Mouse (Mus musculus): ENCODE measurements at regions not wholly inside any gene's neighbourhood (a gene's known extent, or its start where the extent isn't known, plus 50 kb on each side); places are given as distances from the start of the nearest gene placed in this dataset.
"Not testable (repeated sequence)": the region's sequence is repeated elsewhere in the genome, so short reads cannot be mapped to it uniquely, and the experiment has no call there.

DNA sequence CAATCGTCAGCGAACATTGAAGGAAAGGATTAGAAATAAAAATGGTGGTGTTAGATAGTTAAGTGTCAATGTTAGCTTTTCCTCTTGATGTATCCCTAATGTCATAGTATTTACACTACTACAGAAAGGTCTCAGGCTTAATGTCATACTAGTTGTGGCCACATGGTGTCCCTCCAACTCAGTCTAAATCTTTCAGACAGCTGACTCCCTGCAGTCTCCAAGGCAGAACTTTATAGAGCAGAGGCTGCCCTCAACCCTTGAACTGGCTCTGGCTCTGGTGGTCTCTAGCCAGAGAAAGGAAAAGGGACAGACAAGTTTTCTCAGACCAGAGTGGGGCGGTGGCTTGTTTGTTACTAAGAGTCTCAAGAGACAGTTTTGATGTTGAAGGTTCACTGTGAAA is 99.5 kb upstream of the Eif4g2 start:
- Histone ChIP-seq H3K4me1 (ENCODE audit: control insufficient read depth, low read depth, low read length) (peaks cover 32% of the 10 kb centered on the region), H3K4me3 (ENCODE audit: low read depth, low read length) (no peak overlapping the region), H3K27ac (ENCODE audit: low read length) (no peak overlapping the region), H3K36me3 (ENCODE audit: control insufficient read depth, insufficient read depth) (no peaks in the 10 kb centered on the region), H3K9ac (ENCODE audit: low read depth, low read length) (no peak overlapping the region), H3K27me3 (ENCODE audit: control insufficient read depth, insufficient read depth, low read depth, low read length) (no peaks in the 10 kb centered on the region), H3K9me3 (replicated peaks; ENCODE audit: control insufficient read depth, low read length) (no peaks in the 10 kb centered on the region), H3K4me2 (ENCODE audit: low read depth, low read length) (no peak overlapping the region)
- no peak for ATAC-seq (ENCODE audit: low read depth)
- WGBS (ENCODE audit: insufficient replicate concordance) = 49% methylated on average over 3 of the region's 3 CpGs

GRCm38 (mm10) chr7:111179401-111180271 is 96.8 kb upstream of the Eif4g2 start:
- ATAC-seq (ENCODE audit: low read depth) = peak; percentile 94
- Histone ChIP-seq H3K9ac (ENCODE audit: low read depth, low read length) (peak overlapping the region; percentile 10), H3K27ac (ENCODE audit: low read length) (peak overlapping the region; percentile 86), H3K4me2 (ENCODE audit: low read depth, low read length) (peak overlapping the region; percentile 43), H3K36me3 (ENCODE audit: control insufficient read depth, insufficient read depth) (no peaks in the 10 kb centered on the region), H3K4me1 (ENCODE audit: control insufficient read depth, low read depth, low read length) (peaks cover 34% of the 10 kb centered on the region), H3K9me3 (replicated peaks; ENCODE audit: control insufficient read depth, low read length) (no peaks in the 10 kb centered on the region), H3K4me3 (ENCODE audit: low read depth, low read length) (no peak overlapping the region; the same call in 1 of the 2 replicates), H3K27me3 (ENCODE audit: control insufficient read depth, insufficient read depth, low read depth, low read length) (no peaks in the 10 kb centered on the region)
- WGBS (ENCODE audit: insufficient replicate concordance) = 14% methylated on average over 7 of the region's 7 CpGs

DNA sequence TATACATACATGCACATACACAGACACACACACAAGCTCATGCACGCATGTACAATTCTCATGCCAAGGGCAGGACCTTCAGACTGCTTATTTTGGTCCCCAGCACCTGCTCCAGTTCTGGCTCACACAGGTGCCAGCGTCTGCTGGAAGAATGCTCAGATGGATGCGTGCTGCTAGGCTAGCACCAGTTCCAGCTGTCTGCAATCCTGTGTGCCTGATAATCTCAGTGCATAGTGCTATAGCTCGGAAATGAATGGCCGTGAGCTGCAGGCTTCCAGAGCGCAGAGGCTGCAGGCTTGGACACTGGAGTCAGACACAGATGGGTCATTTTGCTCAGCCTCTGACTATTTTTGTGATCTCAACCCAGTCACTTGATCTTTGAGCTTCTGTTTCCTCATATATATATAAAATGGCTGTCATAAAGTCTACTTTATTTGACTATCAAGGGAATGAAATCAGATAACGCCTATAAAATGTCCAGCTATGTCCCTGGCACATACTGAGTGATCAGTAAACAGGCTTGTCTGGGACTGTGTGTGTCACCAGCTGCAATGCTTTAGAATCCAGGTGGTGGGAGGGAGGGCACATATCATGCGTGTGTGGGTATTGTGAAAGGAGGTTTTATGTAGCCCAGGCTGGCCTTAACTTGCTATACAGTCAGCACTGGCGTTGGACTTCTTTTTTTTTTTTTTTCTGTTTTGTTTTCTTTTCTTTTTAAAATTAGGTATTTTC is 91.7 kb upstream of the Eif4g2 start:
- no peaks in the 10 kb centered on the region for H3K27me3 ChIP-seq (ENCODE audit: control insufficient read depth, insufficient read depth, low read depth, low read length)
- no peak overlapping the region for H3K27ac ChIP-seq (ENCODE audit: low read length)
- H3K4me1 ChIP-seq (ENCODE audit: control insufficient read depth, low read depth, low read length) = peaks cover 19% of the 10 kb centered on the region
- H3K9ac ChIP-seq (ENCODE audit: low read depth, low read length) = no peak overlapping the region
- WGBS (ENCODE audit: insufficient replicate concordance) = 86% methylated on average over 9 of the region's 9 CpGs
- H3K36me3 ChIP-seq (ENCODE audit: control insufficient read depth, insufficient read depth) = no peaks in the 10 kb centered on the region
- H3K4me2 ChIP-seq (ENCODE audit: low read depth, low read length) = no peak overlapping the region
- H3K4me3 ChIP-seq (ENCODE audit: low read depth, low read length) = no peak overlapping the region
- no peaks in the 10 kb centered on the region for H3K9me3 ChIP-seq (replicated peaks; ENCODE audit: control insufficient read depth, low read length)
- ATAC-seq (ENCODE audit: low read depth) = no peak

- no peaks in the 10 kb centered on the region for H3K27me3 ChIP-seq (ENCODE audit: control insufficient read depth, insufficient read depth, low read depth, low read length)
- peaks cover under 1% of the 10 kb centered on the region; the same call in 1 of the 2 replicates for H3K4me1 ChIP-seq (ENCODE audit: control insufficient read depth, low read depth, low read length)
- H3K27ac ChIP-seq (ENCODE audit: low read length) = no peak overlapping the region
- H3K36me3 ChIP-seq (ENCODE audit: control insufficient read depth, insufficient read depth) = no peaks in the 10 kb centered on the region
- no peak for ATAC-seq (ENCODE audit: low read depth)
- no peaks in the 10 kb centered on the region for H3K9me3 ChIP-seq (replicated peaks; ENCODE audit: control insufficient read depth, low read length)
- no peak overlapping the region for H3K4me2 ChIP-seq (ENCODE audit: low read depth, low read length)
- no peak overlapping the region for H3K4me3 ChIP-seq (ENCODE audit: low read depth, low read length)
- 61% methylated on average over 2 of the region's 2 CpGs for WGBS (ENCODE audit: insufficient replicate concordance)
- no peak overlapping the region for H3K9ac ChIP-seq (ENCODE audit: low read depth, low read length)
Observed at GRCm38 (mm10) chr7:111172061-111172460, 89.2 kb upstream of the Eif4g2 start.

GRCm38 (mm10) chr7:111168546-111169233 is 85.9 kb upstream of the Eif4g2 start:
- H3K4me2 ChIP-seq (ENCODE audit: low read depth, low read length); H3K9ac ChIP-seq (ENCODE audit: low read depth, low read length); H3K4me3 ChIP-seq (ENCODE audit: low read depth, low read length); H3K9me3 ChIP-seq (replicated peaks; ENCODE audit: control insufficient read depth, low read length); H3K27me3 ChIP-seq (ENCODE audit: control insufficient read depth, insufficient read depth, low read depth, low read length); ATAC-seq (ENCODE audit: low read depth); H3K27ac ChIP-seq (ENCODE audit: low read length); H3K4me1 ChIP-seq (ENCODE audit: control insufficient read depth, low read depth, low read length); H3K36me3 ChIP-seq (ENCODE audit: control insufficient read depth, insufficient read depth): not testable (repeated sequence)
- 83% methylated on average over 3 of the region's 3 CpGs for WGBS (ENCODE audit: insufficient replicate concordance)

- no peak for ATAC-seq (ENCODE audit: low read depth)
- WGBS (ENCODE audit: insufficient replicate concordance) = 67% methylated on average over 3 of the region's 3 CpGs
- H3K9me3 ChIP-seq (replicated peaks; ENCODE audit: control insufficient read depth, low read length) = no peaks in the 10 kb centered on the region
- H3K4me1 ChIP-seq (ENCODE audit: control insufficient read depth, low read depth, low read length) = no peaks in the 10 kb centered on the region
- no peaks in the 10 kb centered on the region for H3K36me3 ChIP-seq (ENCODE audit: control insufficient read depth, insufficient read depth)
- no peak overlapping the region for H3K4me2 ChIP-seq (ENCODE audit: low read depth, low read length)
- no peaks in the 10 kb centered on the region for H3K27me3 ChIP-seq (ENCODE audit: control insufficient read depth, insufficient read depth, low read depth, low read length)
- H3K4me3 ChIP-seq (ENCODE audit: low read depth, low read length) = no peak overlapping the region
- H3K9ac ChIP-seq (ENCODE audit: low read depth, low read length) = no peak overlapping the region
- H3K27ac ChIP-seq (ENCODE audit: low read length) = no peak overlapping the region
Observed at GRCm38 (mm10) chr7:111164994-111165393, 82.2 kb upstream of the Eif4g2 start.

DNA sequence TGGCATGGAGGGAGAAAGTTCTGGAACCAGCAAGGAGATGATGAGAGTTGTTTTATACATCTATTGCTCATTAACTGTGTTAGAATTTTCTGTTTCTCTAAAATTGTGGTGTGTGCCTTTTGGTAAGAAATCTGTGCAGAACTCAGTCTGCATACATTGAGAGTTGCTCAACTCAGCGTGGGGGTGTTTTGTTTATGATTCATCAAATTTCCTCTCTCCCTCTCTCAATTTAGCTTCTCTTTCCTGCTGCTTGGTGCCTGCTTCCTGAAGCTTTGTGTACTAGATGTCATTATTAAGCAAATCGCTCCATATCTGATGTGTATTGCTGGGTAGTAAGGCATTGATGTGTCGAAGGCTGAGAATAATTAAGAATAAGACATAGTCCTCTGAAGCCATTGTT is 81.4 kb upstream of the Eif4g2 start:
- Histone ChIP-seq H3K27ac (ENCODE audit: low read length) (no peak overlapping the region), H3K4me3 (ENCODE audit: low read depth, low read length) (no peak overlapping the region), H3K9me3 (replicated peaks; ENCODE audit: control insufficient read depth, low read length) (no peaks in the 10 kb centered on the region), H3K36me3 (ENCODE audit: control insufficient read depth, insufficient read depth) (no peaks in the 10 kb centered on the region), H3K27me3 (ENCODE audit: control insufficient read depth, insufficient read depth, low read depth, low read length) (no peaks in the 10 kb centered on the region), H3K9ac (ENCODE audit: low read depth, low read length) (no peak overlapping the region), H3K4me1 (ENCODE audit: control insufficient read depth, low read depth, low read length) (no peaks in the 10 kb centered on the region), H3K4me2 (ENCODE audit: low read depth, low read length) (no peak overlapping the region)
- no peak for ATAC-seq (ENCODE audit: low read depth)
- WGBS (ENCODE audit: insufficient replicate concordance) = 69% methylated on average over 3 of the region's 3 CpGs

- Histone ChIP-seq H3K27ac (ENCODE audit: low read length) (no peak overlapping the region), H3K9me3 (replicated peaks; ENCODE audit: control insufficient read depth, low read length) (no peaks in the 10 kb centered on the region), H3K4me3 (ENCODE audit: low read depth, low read length) (no peak overlapping the region), H3K4me1 (ENCODE audit: control insufficient read depth, low read depth, low read length) (no peaks in the 10 kb centered on the region), H3K36me3 (ENCODE audit: control insufficient read depth, insufficient read depth) (no peaks in the 10 kb centered on the region), H3K27me3 (ENCODE audit: control insufficient read depth, insufficient read depth, low read depth, low read length) (no peaks in the 10 kb centered on the region), H3K4me2 (ENCODE audit: low read depth, low read length) (no peak overlapping the region), H3K9ac (ENCODE audit: low read depth, low read length) (no peak overlapping the region)
- 28% methylated on average over 3 of the region's 3 CpGs for WGBS (ENCODE audit: insufficient replicate concordance)
- no peak for ATAC-seq (ENCODE audit: low read depth)
Observed at GRCm38 (mm10) chr7:111163861-111164260, 81.0 kb upstream of the Eif4g2 start.
